Mouse (Mus musculus): ENCODE results near the gene Mat2a.

Mat2a gene

GRCm38 (mm10) chr6:72415964-72416772 is 23.2 kb downstream of the Mat2a start:
- no peak for DNase-seq (ENCODE audit: low spot score)

- no peak for DNase-seq (ENCODE audit: low spot score)
These were observed 24.2 kb downstream of the Mat2a start for GRCm38 (mm10) chr6:72415181-72415580.

- peak; percentile 98 for DNase-seq (ENCODE audit: low spot score)
These were observed 25.1 kb downstream of the Mat2a start, which contains the start of gene Ggcx for GRCm38 (mm10) chr6:72414076-72414756. TSS of gene Ggcx (plus strand) at chr6:72414308.

GRCm38 (mm10) chr6:72410518-72410917 is 28.8 kb downstream of the Mat2a start:
- DNase-seq (ENCODE audit: low spot score): no peak

GRCm38 (mm10) chr6:72410003-72410402 is 29.4 kb downstream of the Mat2a start:
- DNase-seq (ENCODE audit: low spot score): no peak

- peak; percentile 92 for DNase-seq (ENCODE audit: low spot score)
These were observed 29.8 kb downstream of the Mat2a start for GRCm38 (mm10) chr6:72409567-72409966.

GRCm38 (mm10) chr6:72407119-72407518 is 32.2 kb downstream of the Mat2a start:
- DNase-seq (ENCODE audit: low spot score): peak; percentile 86

- no peak for DNase-seq (ENCODE audit: low spot score)
These were observed 34.0 kb downstream of the Mat2a start for GRCm38 (mm10) chr6:72405356-72405755.

- peak; percentile 80 for DNase-seq (ENCODE audit: low spot score)
These were observed 37.5 kb downstream of the Mat2a start for GRCm38 (mm10) chr6:72401875-72402274.

GRCm38 (mm10) chr6:72399967-72400366 is 39.4 kb downstream of the Mat2a start:
- no peak for DNase-seq (ENCODE audit: low spot score)

- no peak for DNase-seq (ENCODE audit: low spot score)
These were observed 42.5 kb downstream of the Mat2a start for GRCm38 (mm10) chr6:72396837-72397251.

GRCm38 (mm10) chr6:72392341-72392740 is 47.0 kb downstream of the Mat2a start:
- DNase-seq (ENCODE audit: low spot score): no peak

GRCm38 (mm10) chr6:72390795-72391521 is 48.4 kb downstream of the Mat2a start:
- DNase-seq (ENCODE audit: low spot score): no peak

GRCm38 (mm10) chr6:72389941-72390771 is 49.2 kb downstream of the Mat2a start, which contains the start of gene Vamp8:
TSS of gene Vamp8 (minus strand) at chr6:72390703.
- DNase-seq (ENCODE audit: low spot score): peak; percentile 56

GRCm38 (mm10) chr6:72389471-72389940 is 49.9 kb downstream of the Mat2a start:
- peak; percentile 46 for DNase-seq (ENCODE audit: low spot score)

- no peak for DNase-seq (ENCODE audit: low spot score)
These were observed 50.5 kb downstream of the Mat2a start for GRCm38 (mm10) chr6:72388791-72389329.

GRCm38 (mm10) chr6:72388266-72388665 is 51.1 kb downstream of the Mat2a start:
- DNase-seq (ENCODE audit: low spot score): no peak

GRCm38 (mm10) chr6:72387816-72388215 is 51.5 kb downstream of the Mat2a start:
- DNase-seq (ENCODE audit: low spot score): no peak

- no peak for DNase-seq (ENCODE audit: low spot score)
These were observed 52.8 kb downstream of the Mat2a start for GRCm38 (mm10) chr6:72386561-72386960.

GRCm38 (mm10) chr6:72385258-72385657 is 54.1 kb downstream of the Mat2a start:
- no peak for DNase-seq (ENCODE audit: low spot score)

- no peak for DNase-seq (ENCODE audit: low spot score)
These were observed 55.4 kb downstream of the Mat2a start for GRCm38 (mm10) chr6:72383952-72384351.
